Comparison of ENCODE assay signal across 18 mouse cellular contexts in the genomic region with DNA sequence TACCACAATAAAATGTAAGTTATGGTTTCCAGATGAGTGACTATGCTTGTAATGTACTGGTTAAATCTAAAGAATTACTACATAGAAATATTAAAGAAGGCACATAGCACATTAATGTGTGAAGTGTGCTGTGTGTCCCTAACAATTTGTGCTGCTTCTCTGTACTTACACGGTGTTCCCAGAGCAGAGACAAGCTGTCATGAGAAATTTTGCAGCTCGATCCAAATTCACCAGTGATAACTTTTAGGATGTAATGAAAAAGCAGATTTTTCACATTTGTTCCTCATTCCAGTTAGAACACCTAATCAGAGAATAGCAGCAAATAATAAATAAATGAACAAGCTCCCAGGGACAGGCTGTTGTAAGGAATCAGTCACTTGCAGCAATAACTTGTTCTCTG.
"Had no signal": no experiment of that assay in that cellular context is flagged by ENCODE, and none has a peak within 500 bp of the region (broad histone marks: within the 10 kb centered on the region; RNA-seq: fewer than 3 reads in every experiment).

No protein-coding gene starts in this region.

- H3K27ac ChIP-seq: midbrain, embryonic 10.5 days; midbrain, embryonic 12.5 days; neural tube, embryonic 13.5 days; neural tube, embryonic 15.5 days had no signal

- H3K36me3 ChIP-seq: midbrain, embryonic 10.5 days; midbrain, embryonic 12.5 days; neural tube, embryonic 13.5 days; neural tube, embryonic 15.5 days had no signal

- H3K4me2 ChIP-seq: lung, embryonic 14.5 days; midbrain, embryonic 12.5 days; neural tube, embryonic 13.5 days; neural tube, embryonic 15.5 days had no signal

- H3K27me3 ChIP-seq: midbrain, embryonic 12.5 days; neural tube, embryonic 13.5 days; neural tube, embryonic 15.5 days had no signal

- H3K4me1 ChIP-seq: midbrain, embryonic 10.5 days had no signal

- H3K9ac ChIP-seq: lung, embryonic 14.5 days; midbrain, embryonic 12.5 days; neural tube, embryonic 13.5 days; neural tube, embryonic 15.5 days had no signal

- DNase-seq: lung, adult 18-20 months; lung, embryonic 14.5 days; lung, postnatal 10 days; lung, postnatal 4 days; midbrain, embryonic 14.5 days; retina, postnatal 1 day; right cerebral cortex, adult 18-20 months; right cerebral cortex, postnatal 25 days; right cerebral cortex, postnatal 4 days; spleen, adult 18-20 months; thymus, adult 18-20 months; thymus, postnatal 14 days; thymus, postnatal 36 days had no signal

- H3K9me3 ChIP-seq: midbrain, embryonic 10.5 days; midbrain, embryonic 12.5 days; neural tube, embryonic 13.5 days; neural tube, embryonic 15.5 days had no signal

- H3K4me3 ChIP-seq: midbrain, embryonic 10.5 days; midbrain, embryonic 12.5 days; myocyte; neural tube, embryonic 13.5 days; neural tube, embryonic 15.5 days had no signal
